Mouse (Mus musculus) heart, embryonic 12.5 days (tissue): ENCODE measurements around the gene Naf1. TPM values are rescaled to one million over a fixed set of nuclear protein-coding genes. Genes with fewer than 3 reads are reported as not detected.

Experiments
- ATAC-seq: fragments of 200-750 bp; cut with Nextera tagmentation; 2 replicates; pipeline ENCODE4 v1.8.0; 2017; ENCODE audit warnings: moderate TSS enrichment, moderate library complexity; ENCODE audit not compliant: insufficient number of reproducible peaks, low FRiP score
- H3K27ac ChIP-seq: fragments of 300-500 bp; sonication (generic); 2 replicates; pipeline ENCODE4 v1.5.1; 2016; ENCODE audit warnings: mild to moderate bottlenecking, moderate library complexity; ENCODE audit not compliant: poor library complexity, severe bottlenecking
- H3K27me3 ChIP-seq: fragments of 300-500 bp; sonication (generic); replicated peaks from 2 replicates; pipeline ENCODE4 v1.6.1; 2016; ENCODE audit warnings: mild to moderate bottlenecking, moderate library complexity
- H3K36me3 ChIP-seq: fragments of 300-500 bp; sonication (generic); 2 replicates; pipeline ENCODE4 v1.6.1; 2016; ENCODE audit warnings: mild to moderate bottlenecking, moderate library complexity
- H3K4me1 ChIP-seq: fragments of 300-500 bp; sonication (generic); replicated peaks from 2 replicates; pipeline ENCODE4 v1.6.1; 2016; ENCODE audit warnings: mild to moderate bottlenecking
- H3K4me2 ChIP-seq: fragments of 300-500 bp; sonication (generic); 2 replicates; pipeline ENCODE4 v1.6.1; 2016; ENCODE audit warnings: mild to moderate bottlenecking, moderate library complexity
- H3K4me3 ChIP-seq: fragments of 300-500 bp; sonication (generic); 2 replicates; pipeline ENCODE4 v1.5.1; 2016; ENCODE audit warnings: mild to moderate bottlenecking
- H3K9ac ChIP-seq: fragments of 300-500 bp; sonication (generic); 2 replicates; pipeline ENCODE4 v1.6.1; 2016; ENCODE audit warnings: mild to moderate bottlenecking, moderate library complexity
- H3K9me3 ChIP-seq: fragments of 300-500 bp; sonication (generic); replicated peaks from 2 replicates; pipeline ENCODE4 v1.6.1; 2016; ENCODE audit warnings: mild to moderate bottlenecking, moderate library complexity
- WGBS: fragments of 180-500 bp; shearing (Covaris S2); methylation state at CpG from one replicate; pipeline ENCODE4 v1.1.7; 2016; 5-methylcytosine and 5-hydroxymethylcytosine counted together
- polyA plus RNA-seq: library from polyadenylated mRNA; unstranded; fragments of >200 nt; fragmentation: Nextera tagmentation; extraction: Ambion mirVana; gene quantifications from 2 replicates; pipeline ENCODE4 v1.2.1, GENCODE M21; 2016

The Naf1 gene
- polyA plus RNA-seq, 1 experiment from 2014 or later = 3.6 TPM

- Histone ChIP-seq H3K9ac (no peak overlapping the region), H3K27ac (no peak overlapping the region), H3K4me3 (no peak overlapping the region)
Measured at GRCm38 (mm10) chr8:66906116-66906515, 46.1 kb downstream of the Naf1 start.

GRCm38 (mm10) chr8:66910684-66911083 lies 50.7 kb downstream of the Naf1 start:
- 17% methylated on average over 6 of the region's 6 CpGs for WGBS
- H3K27me3 ChIP-seq = no peaks in the 10 kb centered on the region
- H3K4me2 ChIP-seq = peak overlapping the region; percentile 59
- H3K4me1 ChIP-seq = peaks cover 11% of the 10 kb centered on the region
- H3K9me3 ChIP-seq = 0 out of 2 replicates have a peak, but pooled peaks cover 3% of the 10 kb centered on the region
- H3K36me3 ChIP-seq = no peaks in the 10 kb centered on the region
- 0 out of 2 replicates have a peak overlapping the region, but pooled peaks have one; percentile 34 for H3K27ac ChIP-seq
- no peak for ATAC-seq
- no peak overlapping the region for H3K9ac ChIP-seq
- 0 out of 2 replicates have a peak overlapping the region, but pooled peaks have one; percentile 19 for H3K4me3 ChIP-seq

More at GRCm38 (mm10) chr8:66906116-66906515, 46.1 kb downstream of the Naf1 start:
- no peak overlapping the region for H3K4me2 ChIP-seq
- H3K9me3 ChIP-seq = no peaks in the 10 kb centered on the region
- H3K4me1 ChIP-seq = peaks cover 16% of the 10 kb centered on the region
- no peaks in the 10 kb centered on the region for H3K36me3 ChIP-seq
- H3K27me3 ChIP-seq = no peaks in the 10 kb centered on the region
- no peak for ATAC-seq
- WGBS = 82% methylated on average over 8 of the region's 8 CpGs

GRCm38 (mm10) chr8:66913616-66914536 lies 53.9 kb downstream of the Naf1 start:
- no peak for ATAC-seq
- Histone ChIP-seq H3K9ac (no peak overlapping the region), H3K36me3 (no peaks in the 10 kb centered on the region), H3K9me3 (0 out of 2 replicates have a peak, but pooled peaks cover 3% of the 10 kb centered on the region), H3K4me1 (peaks cover 8% of the 10 kb centered on the region), H3K4me2 (no peak overlapping the region), H3K4me3 (no peak overlapping the region), H3K27me3 (no peaks in the 10 kb centered on the region), H3K27ac (no peak overlapping the region)
- WGBS = 60% methylated on average over 14 of the region's 14 CpGs

GRCm38 (mm10) chr8:66916056-66916455 lies 56.0 kb downstream of the Naf1 start:
- Histone ChIP-seq H3K27ac (no peak overlapping the region), H3K4me3 (no peak overlapping the region), H3K36me3 (no peaks in the 10 kb centered on the region), H3K9ac (no peak overlapping the region), H3K4me2 (no peak overlapping the region), H3K27me3 (no peaks in the 10 kb centered on the region), H3K4me1 (0 out of 2 replicates have a peak, but pooled peaks cover 5% of the 10 kb centered on the region), H3K9me3 (peaks cover 7% of the 10 kb centered on the region; the same call in 1 of the 2 replicates)
- ATAC-seq = no peak
- 44% methylated on average over 7 of the region's 7 CpGs for WGBS

- no peak for ATAC-seq
- no peak overlapping the region for H3K27ac ChIP-seq
- 75% methylated on average over 6 of the region's 6 CpGs for WGBS
Measured at GRCm38 (mm10) chr8:66917695-66918467, 57.9 kb downstream of the Naf1 start.

GRCm38 (mm10) chr8:66918471-66918870 lies 58.5 kb downstream of the Naf1 start:
- no peak overlapping the region for H3K4me2 ChIP-seq
- no peak for ATAC-seq
- no peaks in the 10 kb centered on the region for H3K27me3 ChIP-seq
- 0 out of 2 replicates have a peak, but pooled peaks cover 5% of the 10 kb centered on the region for H3K4me1 ChIP-seq
- 59% methylated on average over 4 of the region's 4 CpGs for WGBS
- H3K36me3 ChIP-seq = no peaks in the 10 kb centered on the region
- H3K4me3 ChIP-seq = no peak overlapping the region
- no peak overlapping the region for H3K9ac ChIP-seq
- no peak overlapping the region for H3K27ac ChIP-seq
- H3K9me3 ChIP-seq = peaks cover 7% of the 10 kb centered on the region; the same call in 1 of the 2 replicates

More at GRCm38 (mm10) chr8:66917695-66918467, 57.9 kb downstream of the Naf1 start:
- H3K9ac ChIP-seq = no peak overlapping the region
- H3K27me3 ChIP-seq = no peaks in the 10 kb centered on the region
- no peak overlapping the region for H3K4me3 ChIP-seq
- H3K4me1 ChIP-seq = 0 out of 2 replicates have a peak, but pooled peaks cover 5% of the 10 kb centered on the region
- H3K36me3 ChIP-seq = no peaks in the 10 kb centered on the region
- no peak overlapping the region for H3K4me2 ChIP-seq
- peaks cover 7% of the 10 kb centered on the region; the same call in 1 of the 2 replicates for H3K9me3 ChIP-seq

- no peaks in the 10 kb centered on the region for H3K27me3 ChIP-seq
- no peak for ATAC-seq
- WGBS = 82% methylated on average over 4 of the region's 4 CpGs
- 0 out of 2 replicates have a peak, but pooled peaks cover 3% of the 10 kb centered on the region for H3K9me3 ChIP-seq
- H3K9ac ChIP-seq = no peak overlapping the region
- H3K4me1 ChIP-seq = no peaks in the 10 kb centered on the region
- H3K27ac ChIP-seq = no peak overlapping the region
- no peak overlapping the region for H3K4me2 ChIP-seq
- H3K36me3 ChIP-seq = no peaks in the 10 kb centered on the region
- no peak overlapping the region for H3K4me3 ChIP-seq
Measured at GRCm38 (mm10) chr8:66933746-66934145, 73.7 kb downstream of the Naf1 start.

GRCm38 (mm10) chr8:66936236-66936635 lies 76.2 kb downstream of the Naf1 start:
- no peak for ATAC-seq

More at GRCm38 (mm10) chr8:66936236-66936635, 76.2 kb downstream of the Naf1 start:
- Histone ChIP-seq H3K9me3 (0 out of 2 replicates have a peak, but pooled peaks cover 3% of the 10 kb centered on the region), H3K9ac (no peak overlapping the region), H3K4me3 (no peak overlapping the region), H3K36me3 (no peaks in the 10 kb centered on the region), H3K4me2 (no peak overlapping the region), H3K27ac (no peak overlapping the region), H3K4me1 (no peaks in the 10 kb centered on the region), H3K27me3 (no peaks in the 10 kb centered on the region)
- 81% methylated on average over 3 of the region's 3 CpGs for WGBS

Other genes starting within 250 kb of the Naf1 start
- 0.08 TPM in 1 of 2 replicates, not detected in the other for gene Npy5r, start 172.1 kb upstream of the Naf1 start, polyA plus RNA-seq
- 1.4 and 1.5 TPM in 2 replicates for gene Npy1r, start 163.0 kb upstream of the Naf1 start, polyA plus RNA-seq